Mouse (Mus musculus): ENCODE data around the gene Lce3a.

The Lce3a gene

DNA sequence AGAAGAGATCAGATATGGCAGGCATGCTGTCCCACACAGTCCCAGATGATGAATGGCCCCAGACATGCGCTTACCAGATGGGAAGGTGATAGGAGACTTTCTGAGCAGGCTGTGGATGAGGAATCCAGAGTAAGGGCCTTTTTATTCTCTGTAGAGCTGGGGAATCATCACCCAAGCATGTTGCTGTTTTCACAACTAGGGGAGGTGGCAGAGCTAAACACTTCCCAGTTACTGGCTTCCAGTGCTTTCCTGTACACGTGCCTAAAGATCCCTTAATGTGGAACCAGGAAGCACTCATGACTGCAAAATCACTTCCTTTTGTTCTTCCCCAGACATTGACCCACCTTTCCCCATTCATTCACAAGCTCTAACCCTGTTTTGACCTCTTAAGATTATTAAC is at the start of gene Lce3a:
Gene Lce3a, minus strand, starts transcription at position 101 of the 400 bp plus-strand sequence.
- no peak for DNase-seq (ENCODE audit: extremely low spot score)

DNA sequence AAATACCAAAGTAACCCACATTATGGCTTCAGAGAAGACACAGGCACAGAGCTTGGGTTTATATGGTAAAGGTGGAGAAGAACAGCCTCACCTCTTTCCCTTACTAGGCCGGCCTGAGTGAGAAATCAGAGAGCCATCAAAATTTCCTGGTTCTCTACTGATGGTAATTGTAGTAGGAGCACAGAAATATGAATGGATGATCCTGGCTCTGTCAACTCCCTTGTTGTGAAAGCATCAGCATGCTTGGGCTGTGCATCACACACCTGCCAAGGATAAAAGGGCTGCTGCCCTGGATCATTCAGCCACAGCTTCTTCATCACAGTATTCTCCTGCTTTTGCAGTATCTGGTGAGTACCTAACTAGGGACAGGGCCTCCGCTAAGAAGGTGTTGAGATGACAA is 40.7 kb upstream of the Lce3a start, which contains the start of gene Lce3e:
Gene Lce3e, plus strand, starts transcription at position 301 of the 400 bp plus-strand sequence.
- no peak for DNase-seq (ENCODE audit: extremely low spot score)

DNA sequence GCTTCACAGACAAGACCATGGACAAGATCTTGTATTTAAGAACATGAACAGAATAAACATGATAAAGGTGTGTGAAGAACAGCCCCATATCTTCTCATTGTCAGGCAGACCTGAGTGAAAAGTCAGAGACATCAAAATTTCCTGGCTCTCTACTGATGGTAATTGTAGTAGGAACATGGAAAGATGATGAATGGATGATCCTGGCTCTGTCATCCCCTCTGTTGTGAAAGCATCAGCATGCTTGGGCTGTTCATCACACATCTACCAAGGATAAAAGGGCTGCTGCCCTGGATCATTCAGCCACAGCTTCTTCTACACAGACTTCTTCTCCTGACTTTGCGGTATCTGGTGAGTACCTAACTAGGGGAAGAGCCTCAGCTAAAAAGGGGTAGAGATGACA is 31.1 kb upstream of the Lce3a start, which contains the start of gene Lce3d:
Gene Lce3d, plus strand, starts transcription at position 301 of the 400 bp plus-strand sequence.
- DNase-seq (ENCODE audit: extremely low spot score), result no peak

DNA sequence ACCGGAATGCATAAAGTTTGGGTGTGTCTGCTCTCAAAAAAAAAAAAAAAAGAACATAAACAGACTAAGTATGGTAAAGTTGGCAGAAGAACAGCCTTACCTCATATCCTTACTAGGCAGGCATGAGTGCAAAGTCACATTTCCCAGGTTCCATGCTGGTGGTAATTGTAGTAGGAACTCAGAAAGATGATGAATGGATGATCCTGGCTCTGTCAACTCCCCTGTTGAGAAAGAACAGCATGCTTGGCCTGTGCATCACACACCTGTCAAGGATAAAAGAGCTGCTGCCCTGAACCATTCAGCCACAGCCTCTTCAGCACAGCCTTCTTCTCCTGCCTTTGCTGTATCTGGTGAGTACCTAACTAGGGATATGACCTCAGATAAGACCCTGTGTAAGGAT is 18.2 kb upstream of the Lce3a start, which contains the start of gene Lce3c:
Gene Lce3c, plus strand, starts transcription at position 301 of the 400 bp plus-strand sequence.
- DNase-seq (ENCODE audit: extremely low spot score), result no peak

DNA sequence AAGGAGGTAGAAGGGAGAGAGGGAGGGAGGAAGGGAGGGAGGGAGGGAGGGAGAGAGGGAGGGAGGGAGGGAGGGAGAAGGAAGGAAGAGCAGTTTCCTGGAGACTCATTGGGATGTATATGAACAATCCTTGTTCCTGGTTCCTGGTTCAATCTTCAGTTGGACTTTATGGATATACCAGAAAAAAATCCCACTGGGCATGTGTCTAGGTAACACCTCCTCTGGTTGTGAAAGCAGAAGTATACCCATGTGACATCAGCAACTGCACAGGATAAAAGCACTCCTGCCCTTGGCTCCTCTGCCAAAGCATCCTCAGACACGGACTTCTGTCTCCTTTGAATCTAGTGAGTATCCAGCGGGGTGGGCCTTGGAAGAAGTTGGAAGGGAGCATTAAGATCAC is 6.6 kb upstream of the Lce3a start, which contains the start of gene Lce3b:
Gene Lce3b, plus strand, starts transcription at position 301 of the 400 bp plus-strand sequence.
- no peak for DNase-seq (ENCODE audit: extremely low spot score)

- no peak for DNase-seq (ENCODE audit: extremely low spot score)
Observed at GRCm38 (mm10) chr3:92920364-92920763, 5.7 kb downstream of the Lce3a start.

DNA sequence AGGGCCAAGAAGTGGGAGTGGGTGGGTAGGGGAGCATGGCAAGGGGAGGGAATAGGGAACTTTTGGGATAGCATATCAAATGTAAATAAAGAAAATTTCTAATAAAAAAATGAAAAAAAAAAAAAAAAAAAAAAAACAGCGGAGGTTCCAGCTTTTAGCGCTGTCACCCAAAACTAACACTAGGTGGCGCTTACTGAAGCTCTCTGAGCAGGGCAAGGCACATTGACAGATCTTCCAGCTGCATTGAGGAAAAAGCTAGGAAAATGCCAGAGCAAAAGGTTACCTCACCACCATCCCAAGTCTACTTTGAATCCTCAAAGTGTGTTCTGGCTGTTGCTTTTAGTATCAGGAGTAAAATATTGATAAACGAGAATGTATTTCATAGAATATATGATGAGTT is 18.5 kb downstream of the Lce3a start:
- peak; percentile 15 for DNase-seq (ENCODE audit: extremely low spot score)

DNA sequence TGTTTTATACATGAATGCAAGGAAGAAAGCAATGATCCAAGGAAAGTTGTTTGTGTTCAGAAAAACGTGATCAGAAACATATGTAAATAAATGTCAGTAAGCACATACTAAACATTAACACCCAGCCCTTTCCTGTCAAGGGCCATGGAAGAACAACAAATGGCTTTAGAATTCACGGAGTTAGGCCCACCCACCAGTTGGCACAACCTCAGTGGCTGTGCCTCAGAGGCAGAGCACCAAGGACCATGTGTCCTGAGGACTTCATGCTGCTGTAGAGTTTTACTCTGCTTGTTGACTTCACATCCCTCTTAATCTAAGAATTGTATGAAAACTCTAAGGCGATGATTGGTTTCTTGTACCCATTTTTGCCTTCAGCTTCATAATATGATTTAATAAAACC is 20.8 kb downstream of the Lce3a start:
- no peak for DNase-seq (ENCODE audit: extremely low spot score)

- peak; percentile 15 for DNase-seq (ENCODE audit: extremely low spot score)
Observed at GRCm38 (mm10) chr3:92903640-92904039, 22.4 kb downstream of the Lce3a start.

GRCm38 (mm10) chr3:92902992-92903391 is 23.0 kb downstream of the Lce3a start:
- DNase-seq (ENCODE audit: extremely low spot score), result peak; percentile 27

DNA sequence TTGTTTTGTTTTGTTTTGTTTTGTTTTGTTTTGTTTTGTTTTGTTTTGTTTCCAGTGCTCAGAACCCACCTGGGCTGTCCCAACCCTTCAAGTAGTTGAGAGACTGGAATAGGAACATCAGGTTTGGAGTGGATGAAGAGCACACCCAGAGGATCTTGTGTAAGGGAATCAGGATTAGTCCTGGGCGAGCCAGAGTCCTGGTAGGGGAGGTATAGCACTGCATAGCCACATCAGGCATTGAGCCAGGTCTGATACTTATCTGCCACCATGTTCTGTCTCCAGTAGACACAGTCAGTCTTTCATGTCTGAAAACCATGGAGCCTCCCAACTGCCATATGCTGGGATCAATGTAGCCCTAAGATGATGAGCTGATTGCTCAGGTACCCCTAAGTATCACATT is 31.5 kb downstream of the Lce3a start:
- DNase-seq (ENCODE audit: extremely low spot score), result no peak

- DNase-seq (ENCODE audit: extremely low spot score), result no peak
Observed at GRCm38 (mm10) chr3:92894063-92894462, 32.0 kb downstream of the Lce3a start.

Data from embryo, embryonic 9.5 days (tissue).